Mouse (Mus musculus): ENCODE measurements around the gene Wdr47. TPM values are rescaled to one million over a fixed set of nuclear protein-coding genes. Genes with fewer than 3 reads are reported as not detected.
A peak's percentile ranks its signal among the peaks of the same experiment; 100 is the strongest.

The Wdr47 gene
- polyA plus RNA-seq, 1 experiment from 2014 or later, result 6.8 TPM

DNA sequence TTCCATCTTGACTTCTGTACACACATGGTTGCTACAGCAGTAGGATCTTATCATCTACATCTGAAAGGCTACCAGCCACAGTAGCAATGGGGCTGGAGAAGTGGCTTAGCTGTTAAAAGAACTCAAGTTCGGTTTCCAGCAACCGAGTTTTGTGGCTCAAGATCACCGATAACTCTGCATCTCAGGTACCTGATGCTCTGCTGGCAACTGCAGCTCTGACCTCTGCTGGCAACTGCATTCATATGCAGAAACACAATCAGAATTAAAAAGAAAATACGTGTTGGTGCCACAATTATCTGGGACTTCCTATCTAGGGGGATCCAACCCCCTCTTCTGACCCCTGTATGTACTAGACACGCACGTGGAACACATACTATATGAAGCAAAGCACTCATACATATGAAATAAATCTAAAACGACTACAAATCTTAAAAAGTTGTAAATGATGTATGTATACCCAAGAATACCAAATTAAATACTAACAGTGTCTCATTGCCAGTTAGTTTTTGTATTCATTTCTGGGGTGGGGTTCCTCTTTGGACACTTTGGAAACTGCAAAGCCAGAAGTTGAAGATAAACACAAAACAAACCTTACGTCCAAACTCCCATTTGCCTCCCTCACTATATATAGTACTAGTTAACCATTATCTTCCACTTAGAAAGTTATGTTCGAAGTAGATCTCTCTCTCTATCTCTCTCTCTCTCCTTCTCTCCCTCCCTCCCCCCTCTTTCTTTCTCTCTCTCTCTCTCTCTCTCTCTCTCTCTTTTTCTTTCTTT lies 62.0 kb downstream of the Wdr47 start:
- Histone ChIP-seq H3K27me3 (ENCODE audit: insufficient read depth, low read length) (no peaks in the 10 kb centered on the region), H3K4me2 (ENCODE audit: low read length) (peak overlapping the region; percentile 64), H3K36me3 (ENCODE audit: insufficient read depth, low read length) (no peaks in the 10 kb centered on the region), H3K4me1 (replicated peaks; ENCODE audit: insufficient read depth, low read length) (peaks cover 8% of the 10 kb centered on the region), H3K27ac (no peak overlapping the region), H3K9me3 (replicated peaks; ENCODE audit: low read length) (no peaks in the 10 kb centered on the region), H3K4me3 (replicated peaks; ENCODE audit: low read depth, low read length) (peak overlapping the region; percentile 70), H3K9ac (ENCODE audit: low read depth, low read length) (no peak overlapping the region)
- 18% methylated on average over 9 of the region's 9 CpGs for WGBS
- peak; percentile 36 for DNase-seq (ENCODE audit: low spot score)
- TF ChIP-seq CTCF (IDR thresholded peaks at IDR 0.05; ENCODE audit: low read depth), result peak; percentile 59; the same call in 1 of the 2 replicates
- no peak for ATAC-seq (replicated peaks; ENCODE audit: low FRiP score, low read depth)

DNA sequence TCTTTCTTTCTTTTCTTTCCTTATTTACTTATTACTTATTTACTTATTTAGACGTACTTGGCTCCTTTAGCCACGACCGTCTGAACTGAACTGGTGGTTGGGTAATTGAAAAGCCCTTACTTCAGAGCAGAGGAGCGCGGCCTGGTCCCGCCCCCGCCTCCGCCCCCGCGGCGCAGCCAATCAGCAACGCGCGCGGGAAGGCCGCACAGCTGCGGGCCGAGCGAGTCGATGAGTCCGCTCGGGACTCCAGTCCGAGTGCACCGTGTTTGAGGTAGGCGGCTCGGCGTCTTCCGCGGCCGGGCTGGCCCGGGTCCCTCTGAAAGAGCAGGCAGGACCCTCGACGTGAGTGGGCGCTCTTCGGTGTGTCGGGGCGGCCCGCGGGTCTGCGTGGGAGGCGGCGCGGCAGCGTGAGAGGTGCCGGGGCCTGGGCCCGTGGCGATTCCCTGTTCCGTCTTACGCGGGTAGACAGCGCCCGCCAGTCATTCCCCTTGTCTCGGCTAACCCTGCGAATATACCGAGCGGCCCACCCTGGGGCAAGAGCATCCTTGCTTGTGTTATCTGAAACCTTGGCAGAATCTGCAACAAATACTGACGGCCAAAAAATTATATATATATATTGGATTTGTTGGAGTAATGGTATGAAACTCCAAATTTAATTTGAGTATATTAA lies 62.8 kb downstream of the Wdr47 start, which contains the start of gene Clcc1:
Clcc1 (plus strand) TSS at position 204 of the 670 bp plus-strand sequence.
- no peak for TF ChIP-seq CTCF (IDR thresholded peaks at IDR 0.05; ENCODE audit: low read depth)
- DNase-seq (ENCODE audit: low spot score) (peak; percentile 94), ATAC-seq (replicated peaks; ENCODE audit: low FRiP score, low read depth) (peak; percentile 98)
- under 1% methylated on average over 57 of the region's 57 CpGs for WGBS
- H3K27me3 ChIP-seq (ENCODE audit: insufficient read depth, low read length), result no peaks in the 10 kb centered on the region
- H3K9me3 ChIP-seq (replicated peaks; ENCODE audit: low read length), result no peaks in the 10 kb centered on the region
- peak within 1 kb of the TSS; percentile 83 for H3K9ac ChIP-seq (ENCODE audit: low read depth, low read length)
- H3K27ac ChIP-seq, result peak within 1 kb of the TSS; percentile 75
- peaks cover 8% of the 10 kb centered on the region for H3K4me1 ChIP-seq (replicated peaks; ENCODE audit: insufficient read depth, low read length)
- H3K4me2 ChIP-seq (ENCODE audit: low read length), result peak within 1 kb of the TSS; percentile 64
- peak within 1 kb of the TSS; percentile 70 for H3K4me3 ChIP-seq (replicated peaks; ENCODE audit: low read depth, low read length)
- H3K36me3 ChIP-seq (ENCODE audit: insufficient read depth, low read length), result no peaks in the 10 kb centered on the region

DNA sequence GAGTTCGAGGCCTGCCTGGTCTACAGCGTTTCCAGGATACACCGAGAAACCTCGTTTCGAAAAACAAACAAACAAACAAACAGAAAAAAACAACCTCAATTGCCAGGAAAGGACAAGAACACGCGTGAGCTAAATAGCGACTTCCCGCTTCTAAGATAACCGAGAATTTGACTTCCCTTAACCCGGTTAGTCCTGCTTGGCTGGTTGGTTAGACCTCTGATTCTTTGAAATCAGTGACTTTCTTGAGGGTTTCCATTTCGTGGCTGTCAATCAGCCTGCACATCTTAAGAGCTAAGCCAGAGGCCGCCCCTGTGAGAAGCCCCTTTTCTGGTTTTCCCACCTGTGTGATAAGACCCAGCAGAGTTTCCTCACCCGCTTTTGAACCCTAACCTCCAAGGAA lies 63.5 kb downstream of the Wdr47 start:
- WGBS, result 21% methylated on average over 14 of the region's 14 CpGs
- no peak for TF ChIP-seq CTCF (IDR thresholded peaks at IDR 0.05; ENCODE audit: low read depth)
- ATAC-seq (replicated peaks; ENCODE audit: low FRiP score, low read depth), result no peak

DNA sequence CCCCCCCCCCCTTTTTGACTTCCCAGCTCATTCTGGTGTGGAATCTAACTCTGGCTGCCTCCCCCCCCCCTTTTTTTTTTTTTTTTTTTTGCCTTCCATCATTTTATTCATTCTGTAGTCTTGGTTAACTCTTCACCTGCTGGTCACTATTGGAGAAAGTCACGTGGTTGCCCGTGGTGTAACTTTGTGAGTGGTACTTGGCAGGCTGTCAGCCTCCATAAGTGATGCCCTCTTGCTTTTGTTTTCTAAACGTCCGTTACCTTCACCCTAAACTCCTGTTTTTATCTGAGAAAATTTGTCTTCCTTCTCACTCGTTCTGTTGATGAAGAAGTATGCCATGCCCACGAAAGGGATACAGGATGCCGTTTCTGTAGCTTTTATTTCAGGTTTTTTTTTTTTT lies 64.4 kb downstream of the Wdr47 start:
- H3K4me1 ChIP-seq (replicated peaks; ENCODE audit: insufficient read depth, low read length), result peaks cover 8% of the 10 kb centered on the region
- H3K9me3 ChIP-seq (replicated peaks; ENCODE audit: low read length), result no peaks in the 10 kb centered on the region
- no peak for TF ChIP-seq CTCF (IDR thresholded peaks at IDR 0.05; ENCODE audit: low read depth)
- no peak overlapping the region for H3K9ac ChIP-seq (ENCODE audit: low read depth, low read length)
- 84% methylated on average over 7 of the region's 7 CpGs for WGBS
- no peak overlapping the region for H3K4me2 ChIP-seq (ENCODE audit: low read length)
- no peaks in the 10 kb centered on the region for H3K27me3 ChIP-seq (ENCODE audit: insufficient read depth, low read length)
- H3K4me3 ChIP-seq (replicated peaks; ENCODE audit: low read depth, low read length), result no peak overlapping the region
- ATAC-seq (replicated peaks; ENCODE audit: low FRiP score, low read depth), result no peak
- no peaks in the 10 kb centered on the region for H3K36me3 ChIP-seq (ENCODE audit: insufficient read depth, low read length)
- DNase-seq (ENCODE audit: low spot score), result no peak
- no peak overlapping the region for H3K27ac ChIP-seq

More for the DNA sequence above, 63.5 kb downstream of the Wdr47 start:
- Histone ChIP-seq H3K36me3 (ENCODE audit: insufficient read depth, low read length) (no peaks in the 10 kb centered on the region), H3K4me1 (replicated peaks; ENCODE audit: insufficient read depth, low read length) (peaks cover 8% of the 10 kb centered on the region), H3K27me3 (ENCODE audit: insufficient read depth, low read length) (no peaks in the 10 kb centered on the region), H3K9ac (ENCODE audit: low read depth, low read length) (peak overlapping the region; percentile 83), H3K9me3 (replicated peaks; ENCODE audit: low read length) (no peaks in the 10 kb centered on the region), H3K4me2 (ENCODE audit: low read length) (peak overlapping the region; percentile 64), H3K27ac (0 out of 2 replicates have a peak overlapping the region, but pooled peaks have one; percentile 75), H3K4me3 (replicated peaks; ENCODE audit: low read depth, low read length) (peak overlapping the region; percentile 70)
- DNase-seq (ENCODE audit: low spot score), result no peak

DNA sequence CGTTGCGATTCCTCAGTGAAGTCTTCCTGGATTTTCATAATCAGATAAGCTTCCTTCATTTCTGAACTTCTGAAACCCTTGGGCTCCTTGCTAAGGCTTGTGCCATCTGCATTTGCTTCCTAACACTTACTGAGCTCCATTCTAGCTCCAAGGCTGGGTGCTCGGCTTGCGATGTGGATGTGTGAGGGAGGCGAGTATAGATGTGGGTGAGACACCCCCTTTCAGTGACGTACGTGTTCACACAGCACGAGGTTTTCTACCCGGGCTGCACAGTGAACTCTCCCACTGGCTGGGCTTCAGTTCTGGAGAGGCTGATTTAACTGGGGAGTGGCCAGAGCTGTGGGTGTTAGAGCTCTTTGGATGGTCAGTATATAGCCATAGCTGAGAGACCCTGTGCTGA lies 67.5 kb downstream of the Wdr47 start:
- ATAC-seq (replicated peaks; ENCODE audit: low FRiP score, low read depth) (no peak), DNase-seq (ENCODE audit: low spot score) (no peak)
- Histone ChIP-seq H3K4me1 (replicated peaks; ENCODE audit: insufficient read depth, low read length) (peaks cover 8% of the 10 kb centered on the region), H3K36me3 (ENCODE audit: insufficient read depth, low read length) (peaks cover 15% of the 10 kb centered on the region), H3K9ac (ENCODE audit: low read depth, low read length) (no peak overlapping the region), H3K4me2 (ENCODE audit: low read length) (no peak overlapping the region), H3K27ac (no peak overlapping the region), H3K9me3 (replicated peaks; ENCODE audit: low read length) (no peaks in the 10 kb centered on the region), H3K27me3 (ENCODE audit: insufficient read depth, low read length) (no peaks in the 10 kb centered on the region), H3K4me3 (replicated peaks; ENCODE audit: low read depth, low read length) (no peak overlapping the region)
- no peak for TF ChIP-seq CTCF (IDR thresholded peaks at IDR 0.05; ENCODE audit: low read depth)
- 92% methylated on average over 9 of the region's 9 CpGs for WGBS

DNA sequence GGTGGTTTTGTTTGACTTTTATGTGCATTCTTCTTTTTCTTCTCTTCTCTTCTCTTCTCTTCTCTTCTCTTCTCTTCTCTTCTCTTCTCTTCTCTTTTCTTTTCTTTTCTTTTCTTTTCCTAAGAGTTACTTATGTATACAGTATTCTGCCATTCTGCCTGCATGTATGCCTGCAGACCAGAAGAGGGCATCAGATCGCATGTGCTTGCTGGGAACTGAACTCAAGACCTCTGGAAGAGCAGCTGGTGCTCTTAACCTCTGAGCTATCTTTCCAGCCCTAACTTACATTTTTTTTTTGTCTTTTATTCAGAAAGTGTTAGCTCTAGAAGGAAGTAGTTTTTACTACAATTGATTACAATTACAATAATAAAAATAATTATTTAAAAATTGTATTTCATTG lies 69.9 kb downstream of the Wdr47 start:
- Histone ChIP-seq H3K27ac (no peak overlapping the region), H3K36me3 (ENCODE audit: insufficient read depth, low read length) (peaks cover 20% of the 10 kb centered on the region), H3K9me3 (replicated peaks; ENCODE audit: low read length) (no peaks in the 10 kb centered on the region), H3K4me1 (replicated peaks; ENCODE audit: insufficient read depth, low read length) (no peaks in the 10 kb centered on the region), H3K4me2 (ENCODE audit: low read length) (no peak overlapping the region), H3K9ac (ENCODE audit: low read depth, low read length) (no peak overlapping the region), H3K4me3 (replicated peaks; ENCODE audit: low read depth, low read length) (no peak overlapping the region), H3K27me3 (ENCODE audit: insufficient read depth, low read length) (no peaks in the 10 kb centered on the region)
- 84% methylated on average over 1 of the region's 1 CpGs for WGBS
- no peak for DNase-seq (ENCODE audit: low spot score)
- no peak for ATAC-seq (replicated peaks; ENCODE audit: low FRiP score, low read depth)
- TF ChIP-seq CTCF (IDR thresholded peaks at IDR 0.05; ENCODE audit: low read depth), result peak; percentile 36
